Mouse (Mus musculus): ENCODE measurements around the gene Hps4. TPM values are rescaled to one million over a fixed set of nuclear protein-coding genes. Genes with fewer than 3 reads are reported as not detected.

Gene Hps4
- polyA plus RNA-seq, 1 experiment from 2014 or later = 25.3 TPM

DNA sequence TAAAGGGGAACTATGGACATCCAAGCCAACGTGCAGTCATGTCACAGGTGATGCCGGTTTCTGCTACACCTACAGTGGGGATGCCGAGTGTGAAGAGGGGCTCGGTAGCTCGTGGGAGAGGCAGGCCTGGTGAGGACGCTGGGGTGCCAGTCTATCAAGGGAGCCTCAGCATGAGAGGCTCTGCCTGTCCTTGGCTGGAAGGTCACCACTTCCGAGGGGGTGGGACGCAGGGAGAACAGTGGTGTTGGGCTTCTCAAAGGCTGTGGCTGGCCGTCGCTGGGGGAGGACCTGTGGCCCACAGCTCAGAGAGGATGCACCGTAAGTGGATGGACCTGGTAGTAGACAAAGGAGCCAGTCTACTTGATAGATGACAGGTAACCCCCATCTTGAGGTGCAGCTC lies 38.3 kb downstream of the Hps4 start:
- no peak for DNase-seq (ENCODE audit: low spot score)
- Histone ChIP-seq H3K9me3 (replicated peaks; ENCODE audit: low read length) (no peaks in the 10 kb centered on the region), H3K4me2 (ENCODE audit: low read length) (no peak overlapping the region), H3K4me1 (replicated peaks; ENCODE audit: insufficient read depth, low read length) (no peaks in the 10 kb centered on the region), H3K27ac (no peak overlapping the region), H3K27me3 (ENCODE audit: insufficient read depth, low read length) (no peaks in the 10 kb centered on the region), H3K4me3 (replicated peaks; ENCODE audit: low read depth, low read length) (no peak overlapping the region), H3K36me3 (ENCODE audit: insufficient read depth, low read length) (peaks cover 4% of the 10 kb centered on the region; the same call in 1 of the 2 replicates), H3K9ac (ENCODE audit: low read depth, low read length) (no peak overlapping the region)
- 85% methylated on average over 11 of the region's 11 CpGs for whole genome bisulfite sequencing
- TF ChIP-seq CTCF (IDR thresholded peaks at IDR 0.05; ENCODE audit: low read depth) = no peak
- ATAC-seq (replicated peaks; ENCODE audit: low FRiP score, low read depth) = no peak

DNA sequence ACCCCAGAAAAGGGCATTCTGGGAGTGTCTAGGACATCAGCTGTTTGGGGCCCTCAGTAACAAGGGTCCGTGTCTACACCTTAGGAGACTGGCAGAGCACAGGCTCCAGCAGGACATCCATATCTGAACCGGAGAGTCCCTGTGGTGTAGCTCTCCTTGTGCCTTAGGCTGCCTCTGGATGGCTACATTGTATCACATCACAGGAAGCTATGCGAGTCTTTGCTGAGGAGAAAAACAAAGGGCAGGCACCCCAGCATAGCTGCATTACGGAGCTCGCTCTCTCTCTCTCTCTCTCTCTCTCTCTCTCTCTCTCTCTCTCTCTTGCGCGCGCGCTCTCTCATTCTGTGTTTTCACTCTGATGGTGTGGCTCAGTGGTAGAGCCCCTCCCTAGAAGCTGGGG lies 39.2 kb downstream of the Hps4 start:
- 72% methylated on average over 9 of the region's 9 CpGs for WGBS

DNA sequence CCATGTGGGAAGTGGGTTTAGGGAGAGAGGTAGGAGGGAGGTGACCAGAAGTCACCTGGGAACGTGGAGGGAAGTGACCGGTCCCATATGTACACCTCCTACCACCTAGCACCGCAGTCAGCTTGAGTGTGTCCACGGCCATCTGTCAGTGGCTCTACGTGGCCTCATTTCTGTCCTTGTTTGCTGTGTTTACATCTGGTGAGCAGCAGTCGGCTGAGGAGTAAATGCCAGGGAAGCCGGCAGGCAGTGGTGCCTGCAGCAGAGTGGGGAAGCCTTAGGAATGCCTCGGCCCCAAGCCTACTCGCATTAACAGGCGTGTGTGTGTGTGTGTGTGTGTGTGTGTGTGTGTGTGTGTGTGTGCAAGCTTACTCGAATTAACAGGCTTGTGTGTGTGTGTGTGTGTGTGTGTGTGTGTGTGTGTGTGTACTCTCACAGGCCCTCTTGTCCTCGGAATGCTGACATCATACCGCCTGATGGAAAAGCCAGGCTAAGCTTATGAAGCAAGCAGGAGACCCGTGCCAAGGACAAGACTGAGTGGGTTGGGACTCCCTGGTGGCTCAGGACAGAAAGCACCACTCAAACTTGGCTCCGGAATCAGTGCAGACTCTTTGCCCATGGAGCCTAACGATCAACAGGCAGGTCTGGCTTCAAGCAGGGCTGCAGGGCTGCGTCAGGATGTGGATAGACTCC lies 39.9 kb downstream of the Hps4 start:
- no peaks in the 10 kb centered on the region for H3K27me3 ChIP-seq (ENCODE audit: insufficient read depth, low read length)
- H3K27ac ChIP-seq = no peak overlapping the region
- no peak overlapping the region for H3K9ac ChIP-seq (ENCODE audit: low read depth, low read length)
- H3K4me2 ChIP-seq (ENCODE audit: low read length) = no peak overlapping the region
- DNase-seq (ENCODE audit: low spot score) = no peak
- no peak for ATAC-seq (replicated peaks; ENCODE audit: low FRiP score, low read depth)
- no peaks in the 10 kb centered on the region for H3K4me1 ChIP-seq (replicated peaks; ENCODE audit: insufficient read depth, low read length)
- 54% methylated on average over 17 of the region's 17 CpGs for WGBS
- TF ChIP-seq CTCF (IDR thresholded peaks at IDR 0.05; ENCODE audit: low read depth) = no peak
- no peaks in the 10 kb centered on the region for H3K9me3 ChIP-seq (replicated peaks; ENCODE audit: low read length)
- H3K4me3 ChIP-seq (replicated peaks; ENCODE audit: low read depth, low read length) = no peak overlapping the region
- H3K36me3 ChIP-seq (ENCODE audit: insufficient read depth, low read length) = peaks cover 3% of the 10 kb centered on the region; the same call in 1 of the 2 replicates

More for the DNA sequence above, 39.2 kb downstream of the Hps4 start:
- peaks cover 4% of the 10 kb centered on the region; the same call in 1 of the 2 replicates for H3K36me3 ChIP-seq (ENCODE audit: insufficient read depth, low read length)
- H3K4me3 ChIP-seq (replicated peaks; ENCODE audit: low read depth, low read length) = no peak overlapping the region
- no peaks in the 10 kb centered on the region for H3K4me1 ChIP-seq (replicated peaks; ENCODE audit: insufficient read depth, low read length)
- DNase-seq (ENCODE audit: low spot score) (no peak), ATAC-seq (replicated peaks; ENCODE audit: low FRiP score, low read depth) (no peak)
- H3K9me3 ChIP-seq (replicated peaks; ENCODE audit: low read length) = no peaks in the 10 kb centered on the region
- no peak overlapping the region for H3K4me2 ChIP-seq (ENCODE audit: low read length)
- H3K27me3 ChIP-seq (ENCODE audit: insufficient read depth, low read length) = no peaks in the 10 kb centered on the region
- TF ChIP-seq CTCF (IDR thresholded peaks at IDR 0.05; ENCODE audit: low read depth) = peak; percentile 5; the same call in 1 of the 2 replicates
- no peak overlapping the region for H3K27ac ChIP-seq
- H3K9ac ChIP-seq (ENCODE audit: low read depth, low read length) = no peak overlapping the region

DNA sequence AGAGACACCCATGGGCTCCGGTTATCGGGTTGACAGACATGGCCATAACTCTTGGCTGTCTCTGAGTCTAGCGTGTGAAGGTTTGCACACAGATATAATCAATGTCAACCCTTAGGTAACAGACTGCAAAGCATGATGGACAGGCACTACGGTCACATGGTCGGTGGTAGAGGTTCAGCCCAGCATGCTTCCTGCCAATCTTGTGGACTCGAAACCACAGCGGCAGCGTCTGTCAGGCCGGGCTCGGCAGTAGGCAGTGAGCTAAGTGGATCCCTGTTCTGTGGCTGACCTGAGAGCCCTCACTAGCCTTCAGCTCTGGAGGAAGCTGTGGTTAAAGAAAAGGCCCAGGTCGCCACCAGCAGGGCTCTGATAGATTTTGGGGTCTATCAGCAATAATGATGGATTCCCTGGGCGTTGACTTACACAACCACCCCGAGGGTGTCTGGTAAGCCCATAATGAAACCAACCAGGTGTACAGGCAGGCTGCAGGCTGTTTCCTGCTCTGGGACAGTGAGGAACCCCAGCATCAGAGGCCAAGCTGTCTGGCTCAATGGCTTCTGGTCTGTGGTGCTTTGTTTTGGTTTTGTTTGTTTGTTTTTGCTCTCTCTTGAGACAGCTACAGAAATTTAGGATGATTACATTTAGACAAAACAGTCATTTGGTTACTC lies 42.1 kb downstream of the Hps4 start:
- no peak overlapping the region for H3K9ac ChIP-seq (ENCODE audit: low read depth, low read length)
- H3K9me3 ChIP-seq (replicated peaks; ENCODE audit: low read length) = no peaks in the 10 kb centered on the region
- TF ChIP-seq CTCF (IDR thresholded peaks at IDR 0.05; ENCODE audit: low read depth) = no peak
- no peak overlapping the region for H3K4me3 ChIP-seq (replicated peaks; ENCODE audit: low read depth, low read length)
- 87% methylated on average over 13 of the region's 13 CpGs for WGBS
- H3K27ac ChIP-seq = no peak overlapping the region
- DNase-seq (ENCODE audit: low spot score) (no peak), ATAC-seq (replicated peaks; ENCODE audit: low FRiP score, low read depth) (no peak)
- H3K4me2 ChIP-seq (ENCODE audit: low read length) = no peak overlapping the region
- no peaks in the 10 kb centered on the region for H3K27me3 ChIP-seq (ENCODE audit: insufficient read depth, low read length)
- no peaks in the 10 kb centered on the region for H3K4me1 ChIP-seq (replicated peaks; ENCODE audit: insufficient read depth, low read length)
- no peaks in the 10 kb centered on the region for H3K36me3 ChIP-seq (ENCODE audit: insufficient read depth, low read length)

DNA sequence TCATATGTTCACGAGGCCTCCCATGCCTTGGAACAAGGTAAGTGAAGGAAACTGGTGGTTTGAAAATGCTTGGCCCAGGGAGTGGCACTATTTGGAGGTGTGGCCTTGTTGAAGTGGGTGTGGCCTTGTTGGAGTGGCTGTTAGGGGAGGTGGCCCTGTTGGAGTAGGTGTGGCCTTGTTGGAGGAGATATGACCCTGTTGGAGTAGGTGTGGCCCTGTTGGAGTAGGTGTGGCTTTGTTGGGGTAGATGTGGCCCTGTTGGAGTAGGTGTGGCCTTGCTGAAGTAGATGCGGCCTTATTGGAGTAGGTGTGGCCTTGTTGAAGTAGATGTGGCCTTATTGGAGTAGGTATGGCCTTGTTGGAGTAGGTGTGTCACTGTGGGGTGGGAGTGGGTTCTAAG lies 43.1 kb downstream of the Hps4 start:
- no peak for DNase-seq (ENCODE audit: low spot score)
- TF ChIP-seq CTCF (IDR thresholded peaks at IDR 0.05; ENCODE audit: low read depth) = no peak
- no peak for ATAC-seq (replicated peaks; ENCODE audit: low FRiP score, low read depth)
- Histone ChIP-seq H3K27me3 (ENCODE audit: insufficient read depth, low read length) (no peaks in the 10 kb centered on the region), H3K9ac (ENCODE audit: low read depth, low read length) (no peak overlapping the region), H3K4me3 (replicated peaks; ENCODE audit: low read depth, low read length) (no peak overlapping the region), H3K27ac (no peak overlapping the region), H3K36me3 (ENCODE audit: insufficient read depth, low read length) (no peaks in the 10 kb centered on the region), H3K4me2 (ENCODE audit: low read length) (no peak overlapping the region), H3K4me1 (replicated peaks; ENCODE audit: insufficient read depth, low read length) (no peaks in the 10 kb centered on the region), H3K9me3 (replicated peaks; ENCODE audit: low read length) (no peaks in the 10 kb centered on the region)
- WGBS = 83% methylated on average over 2 of the region's 2 CpGs

DNA sequence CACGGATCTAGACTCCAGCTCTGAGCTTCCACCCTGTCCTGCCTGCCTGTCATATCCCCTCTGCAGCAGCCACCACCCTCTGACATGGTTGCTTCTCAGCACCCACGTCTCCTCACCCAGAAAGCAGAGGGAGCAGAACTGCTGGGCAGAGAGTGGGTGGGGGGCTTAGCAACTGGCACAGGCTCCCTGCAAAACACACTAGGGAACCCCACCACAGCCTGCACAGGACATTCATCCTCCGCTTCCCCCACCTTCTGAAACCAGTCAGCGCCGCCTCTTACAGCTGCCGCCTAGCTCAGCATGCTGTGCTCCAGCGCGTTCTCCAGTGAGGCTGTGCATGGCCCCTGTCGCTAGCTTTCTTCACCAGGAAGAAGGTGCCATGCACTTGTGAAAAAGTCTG lies 46.5 kb downstream of the Hps4 start:
- no peak overlapping the region for H3K9ac ChIP-seq (ENCODE audit: low read depth, low read length)
- H3K36me3 ChIP-seq (ENCODE audit: insufficient read depth, low read length) = no peaks in the 10 kb centered on the region
- DNase-seq (ENCODE audit: low spot score) = no peak
- H3K27me3 ChIP-seq (ENCODE audit: insufficient read depth, low read length) = peaks cover 4% of the 10 kb centered on the region
- TF ChIP-seq CTCF (IDR thresholded peaks at IDR 0.05; ENCODE audit: low read depth) = no peak
- H3K4me1 ChIP-seq (replicated peaks; ENCODE audit: insufficient read depth, low read length) = no peaks in the 10 kb centered on the region; the same call in 1 of the 2 replicates
- no peak overlapping the region for H3K4me2 ChIP-seq (ENCODE audit: low read length)
- no peaks in the 10 kb centered on the region for H3K9me3 ChIP-seq (replicated peaks; ENCODE audit: low read length)
- no peak for ATAC-seq (replicated peaks; ENCODE audit: low FRiP score, low read depth)
- 73% methylated on average over 9 of the region's 9 CpGs for whole genome bisulfite sequencing
- H3K27ac ChIP-seq = no peak overlapping the region
- H3K4me3 ChIP-seq (replicated peaks; ENCODE audit: low read depth, low read length) = no peak overlapping the region

Measured in kidney, postnatal 0 days (tissue).